Mouse (Mus musculus) erythroblast, embryonic 14.5 days (primary cell): ENCODE measurements around the gene Psma5.

Experiments
- GATA1 ChIP-seq: IDR thresholded peaks from 2 replicates; pipeline ENCODE4 v1.6.1; 2012; ENCODE audit warnings: low read length, inconsistent platforms, mixed read lengths
- TAL1 ChIP-seq: IDR thresholded peaks from 3 replicates; pipeline ENCODE4 v1.6.1; 2012; ENCODE audit warnings: low read length, inconsistent platforms, mixed read lengths

DNA sequence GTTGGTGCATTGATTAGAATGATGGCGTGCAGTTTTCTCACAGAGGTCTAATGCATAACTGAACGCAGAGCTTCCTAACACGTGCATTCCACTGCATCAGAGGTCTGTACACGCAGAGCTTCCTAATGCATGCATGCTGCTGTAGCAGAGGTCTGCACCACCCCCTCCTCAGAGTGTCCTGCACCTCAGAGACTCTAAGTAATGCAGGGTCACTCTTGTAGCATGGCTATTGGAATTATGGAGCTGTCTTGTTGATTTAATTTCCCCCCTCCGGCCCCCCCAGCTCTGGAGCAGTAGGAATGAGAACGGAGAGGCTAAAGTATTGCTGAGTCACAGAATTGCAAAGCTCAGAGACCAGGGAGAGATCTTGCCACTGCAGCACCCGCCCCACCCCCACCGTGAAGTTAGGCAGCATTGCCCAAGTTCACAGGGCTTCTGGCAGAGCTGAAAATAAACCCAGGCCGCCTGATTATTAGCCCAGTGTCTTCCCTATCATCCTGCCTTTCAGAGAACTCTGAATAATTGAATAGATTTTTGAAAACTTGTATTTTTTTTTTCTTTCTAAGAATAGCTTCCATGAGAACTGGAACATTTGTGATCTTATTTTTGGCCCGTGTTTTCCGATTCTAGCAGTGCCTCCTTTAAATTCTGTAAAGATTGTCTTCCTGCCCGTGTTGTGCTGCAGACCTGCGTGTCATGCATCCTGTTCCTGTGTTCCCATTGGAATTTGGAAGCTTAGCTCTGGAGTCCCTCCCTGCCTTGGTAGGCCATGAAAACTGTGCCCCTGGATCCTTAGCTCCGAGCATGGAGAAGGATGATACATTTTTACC, 39.7 kb downstream of the Psma5 start:
- TF ChIP-seq GATA1 (no peak), TAL1 (no peak)
